Mouse (Mus musculus) limb, embryonic 13.5 days (tissue): ENCODE data around the gene Zfpm1. TPM values are rescaled to one million over a fixed set of nuclear protein-coding genes. Genes with fewer than 3 reads are reported as not detected.

Experiments used
- ATAC-seq: fragments of 200-750 bp; cut with Nextera tagmentation; 2 replicates; pipeline ENCODE4 v1.8.0; 2017; ENCODE audit warnings: low read depth, moderate number of reproducible peaks, moderate TSS enrichment; ENCODE audit not compliant: low FRiP score
- H3K27ac ChIP-seq: fragments of 300-500 bp; sonication (generic); 2 replicates; pipeline ENCODE4 v1.5.1; 2015; ENCODE audit warnings: inconsistent platforms, mild to moderate bottlenecking, moderate library complexity
- H3K27me3 ChIP-seq: fragments of 300-500 bp; sonication (generic); 2 replicates; pipeline ENCODE4 v1.6.1; 2015; ENCODE audit warnings: mild to moderate bottlenecking, inconsistent platforms
- H3K36me3 ChIP-seq: fragments of 300-500 bp; sonication (generic); 2 replicates; pipeline ENCODE4 v1.6.1; 2015; ENCODE audit warnings: inconsistent platforms, mild to moderate bottlenecking, moderate library complexity
- H3K4me1 ChIP-seq: fragments of 300-500 bp; sonication (generic); 2 replicates; pipeline ENCODE4 v1.6.1; 2015; ENCODE audit warnings: inconsistent platforms
- H3K4me2 ChIP-seq: fragments of 300-500 bp; sonication (generic); replicated peaks from 2 replicates; pipeline ENCODE4 v1.6.1; 2015; ENCODE audit warnings: inconsistent platforms, mild to moderate bottlenecking, moderate library complexity
- H3K4me3 ChIP-seq: fragments of 300-500 bp; sonication (generic); 2 replicates; pipeline ENCODE4 v1.5.1; 2015; ENCODE audit warnings: moderate library complexity, mild to moderate bottlenecking, inconsistent platforms
- H3K9ac ChIP-seq: fragments of 300-500 bp; sonication (generic); 2 replicates; pipeline ENCODE4 v1.6.1; 2015; ENCODE audit warnings: mild to moderate bottlenecking, inconsistent platforms
- H3K9me3 ChIP-seq: fragments of 300-500 bp; sonication (generic); 2 replicates; pipeline ENCODE4 v1.6.1; 2016; ENCODE audit warnings: inconsistent platforms
- WGBS: fragments of 180-500 bp; shearing (Covaris S2); methylation state at CpG from one replicate; pipeline ENCODE4 v1.1.7; 2015; 5-methylcytosine and 5-hydroxymethylcytosine counted together
- polyA plus RNA-seq: library from polyadenylated mRNA; unstranded; fragments of >200 nt; fragmentation: Nextera tagmentation; extraction: Ambion mirVana; gene quantifications from 2 replicates; pipeline ENCODE4 v1.2.1, GENCODE M21; 2015

Zfpm1 gene
- polyA plus RNA-seq, 1 experiment from 2014 or later: 0.80 TPM

DNA sequence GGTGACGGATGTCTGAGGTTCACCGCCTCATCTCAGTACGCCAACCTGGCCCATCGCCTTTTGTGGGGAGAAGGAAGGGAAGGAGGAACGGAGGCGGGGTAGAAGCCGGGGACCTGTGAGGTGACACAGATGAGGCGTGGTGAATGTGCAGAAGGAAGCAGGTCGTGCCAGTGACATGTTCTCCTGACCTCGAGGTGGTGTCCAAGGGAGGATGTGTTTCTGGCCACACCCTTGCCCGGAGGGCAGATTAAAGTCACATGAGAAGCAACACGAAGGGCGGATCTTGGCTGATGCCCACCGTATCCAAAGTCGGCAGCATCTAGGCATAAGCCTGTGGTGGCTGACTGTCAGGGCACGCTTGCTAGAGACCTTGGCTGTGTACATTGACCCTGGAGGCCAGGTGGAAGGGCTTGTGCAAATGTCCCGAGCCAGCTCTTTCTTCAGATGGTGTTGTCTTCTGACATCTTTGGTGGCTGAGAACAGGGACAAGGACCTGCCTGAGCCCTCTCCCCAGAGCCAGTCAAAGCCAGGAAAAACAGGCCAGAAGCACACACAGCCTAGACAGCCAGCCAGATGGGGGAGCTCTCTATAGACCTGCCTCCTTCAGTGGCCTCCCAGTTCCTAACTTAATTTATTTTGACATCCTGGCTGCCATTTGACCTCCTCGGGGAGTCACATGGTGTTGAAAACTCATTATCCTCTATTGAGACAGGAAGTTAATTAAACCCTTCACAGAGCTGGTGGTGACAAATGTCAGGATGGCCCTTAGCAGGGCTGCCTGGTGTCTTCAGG is 4.5 kb upstream of the Zfpm1 start:
- no peak overlapping the region for H3K4me2 ChIP-seq
- 72% methylated on average over 18 of the region's 18 CpGs for WGBS
- no peak overlapping the region for H3K9ac ChIP-seq
- H3K4me3 ChIP-seq: no peak overlapping the region
- no peak overlapping the region for H3K27ac ChIP-seq
- peaks cover under 1% of the 10 kb centered on the region for H3K27me3 ChIP-seq
- peaks cover 24% of the 10 kb centered on the region for H3K4me1 ChIP-seq
- ATAC-seq: no peak
- no peaks in the 10 kb centered on the region for H3K9me3 ChIP-seq
- no peaks in the 10 kb centered on the region for H3K36me3 ChIP-seq

DNA sequence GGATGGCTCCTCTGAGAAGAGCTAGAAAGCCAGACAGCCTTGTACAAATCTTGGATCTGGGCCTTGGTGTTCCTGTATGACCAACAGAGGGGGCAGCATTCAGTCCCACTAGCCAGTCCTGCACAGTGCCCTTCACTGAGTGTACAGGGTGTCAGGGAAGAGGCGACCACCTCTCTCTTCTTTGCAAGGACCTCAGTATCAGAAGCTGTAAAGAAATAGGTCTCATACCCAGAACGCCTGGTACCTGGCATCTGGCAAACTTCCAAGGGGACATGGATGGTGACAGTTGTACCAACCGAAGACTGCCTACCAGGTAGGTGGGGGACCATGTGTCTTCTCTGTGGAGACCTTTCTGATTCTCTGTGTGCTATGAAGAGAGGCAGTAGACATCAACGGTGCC is 1.8 kb upstream of the Zfpm1 start:
- no peak overlapping the region for H3K4me3 ChIP-seq
- H3K27ac ChIP-seq: 0 out of 2 replicates have a peak overlapping the region, but pooled peaks have one; percentile 49
- no peak overlapping the region for H3K4me2 ChIP-seq
- H3K4me1 ChIP-seq: peaks cover 39% of the 10 kb centered on the region
- peaks cover 28% of the 10 kb centered on the region for H3K27me3 ChIP-seq
- no peak for ATAC-seq
- no peaks in the 10 kb centered on the region for H3K36me3 ChIP-seq
- 66% methylated on average over 4 of the region's 4 CpGs for WGBS
- H3K9ac ChIP-seq: no peak overlapping the region
- H3K9me3 ChIP-seq: no peaks in the 10 kb centered on the region

DNA sequence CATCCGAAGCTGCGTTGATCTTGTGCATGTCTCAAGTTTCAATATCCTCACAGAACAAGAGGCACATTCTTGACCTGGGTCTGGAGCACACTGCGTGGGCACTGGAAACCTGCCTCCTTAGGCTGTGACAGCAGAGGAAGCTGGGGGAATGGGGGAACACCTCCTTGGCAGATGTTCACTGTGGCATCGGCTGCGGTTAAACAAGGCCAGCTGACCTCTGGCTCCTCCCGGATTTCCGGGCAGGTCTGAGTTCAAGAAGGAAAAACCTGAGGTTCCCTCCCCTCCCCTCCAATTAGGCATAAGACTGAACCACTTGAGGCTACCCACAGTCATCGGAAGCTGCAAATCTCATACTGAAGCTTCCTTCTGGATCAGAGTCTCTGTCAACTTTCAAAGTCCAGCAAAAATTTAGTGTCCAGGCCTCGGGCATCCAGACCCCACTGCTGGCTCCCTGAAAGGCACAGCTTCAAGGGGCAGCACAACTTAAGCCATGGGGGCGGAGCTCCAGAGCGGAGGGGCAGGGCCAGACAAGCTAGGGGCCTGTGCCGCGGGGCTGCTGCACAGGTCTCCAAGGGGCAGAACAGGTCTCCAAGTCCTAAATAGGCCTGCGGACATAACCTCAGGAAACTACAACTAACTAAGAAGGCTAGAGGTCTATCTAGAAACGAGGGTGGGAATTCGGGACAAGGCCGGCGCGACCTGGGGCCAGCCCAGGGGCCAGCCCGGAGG is 1.2 kb upstream of the Zfpm1 start:
- H3K4me1 ChIP-seq: peaks cover 40% of the 10 kb centered on the region
- H3K27ac ChIP-seq: peak overlapping the region; percentile 49
- H3K27me3 ChIP-seq: peaks cover 34% of the 10 kb centered on the region
- H3K4me2 ChIP-seq: peak overlapping the region; percentile 100
- H3K9me3 ChIP-seq: no peaks in the 10 kb centered on the region
- 9% methylated on average over 20 of the region's 20 CpGs for WGBS
- peak overlapping the region; percentile 43; the same call in 1 of the 2 replicates for H3K9ac ChIP-seq
- ATAC-seq: peak; percentile 7
- H3K36me3 ChIP-seq: no peaks in the 10 kb centered on the region
- H3K4me3 ChIP-seq: peak overlapping the region; percentile 71

DNA sequence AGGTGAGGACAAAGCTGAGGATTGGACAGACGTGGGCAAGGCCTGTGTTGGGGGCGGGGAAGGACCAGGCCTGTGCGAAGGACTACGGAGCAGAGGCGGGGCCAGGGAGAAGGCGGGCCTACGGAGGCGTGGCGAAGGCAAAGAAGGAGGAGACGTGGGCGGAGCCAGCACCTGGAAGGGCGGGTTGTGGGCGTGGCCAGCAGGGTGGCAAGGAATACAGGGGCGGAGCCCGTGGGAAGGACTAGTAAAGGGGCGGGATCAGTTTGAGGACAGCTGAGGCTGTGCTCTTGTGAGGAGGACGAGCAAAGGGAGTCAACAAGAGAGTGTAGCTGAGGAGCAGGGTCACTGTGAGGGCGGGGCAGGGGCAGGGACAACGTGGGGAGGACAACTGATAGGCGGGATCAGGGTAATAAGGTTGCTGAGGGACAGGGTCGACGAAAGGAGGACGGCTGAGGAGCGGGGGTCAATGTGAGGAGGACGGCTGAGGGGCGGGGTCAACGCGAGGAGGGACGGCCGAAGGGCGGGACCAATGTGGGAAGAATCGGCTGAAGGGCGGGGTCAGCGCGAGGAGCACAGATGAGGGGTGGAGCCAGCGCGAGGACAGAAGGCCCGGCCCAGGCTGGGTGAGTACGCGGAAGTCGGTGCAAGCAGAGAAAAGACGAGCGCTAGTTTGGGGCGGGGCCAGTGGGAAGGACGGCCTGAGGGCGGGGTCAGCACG is 465 bp upstream of the Zfpm1 start:
- H3K9ac ChIP-seq: 0 out of 2 replicates have a peak overlapping the region, but pooled peaks have one; percentile 43
- peak overlapping the region; percentile 49 for H3K27ac ChIP-seq

DNA sequence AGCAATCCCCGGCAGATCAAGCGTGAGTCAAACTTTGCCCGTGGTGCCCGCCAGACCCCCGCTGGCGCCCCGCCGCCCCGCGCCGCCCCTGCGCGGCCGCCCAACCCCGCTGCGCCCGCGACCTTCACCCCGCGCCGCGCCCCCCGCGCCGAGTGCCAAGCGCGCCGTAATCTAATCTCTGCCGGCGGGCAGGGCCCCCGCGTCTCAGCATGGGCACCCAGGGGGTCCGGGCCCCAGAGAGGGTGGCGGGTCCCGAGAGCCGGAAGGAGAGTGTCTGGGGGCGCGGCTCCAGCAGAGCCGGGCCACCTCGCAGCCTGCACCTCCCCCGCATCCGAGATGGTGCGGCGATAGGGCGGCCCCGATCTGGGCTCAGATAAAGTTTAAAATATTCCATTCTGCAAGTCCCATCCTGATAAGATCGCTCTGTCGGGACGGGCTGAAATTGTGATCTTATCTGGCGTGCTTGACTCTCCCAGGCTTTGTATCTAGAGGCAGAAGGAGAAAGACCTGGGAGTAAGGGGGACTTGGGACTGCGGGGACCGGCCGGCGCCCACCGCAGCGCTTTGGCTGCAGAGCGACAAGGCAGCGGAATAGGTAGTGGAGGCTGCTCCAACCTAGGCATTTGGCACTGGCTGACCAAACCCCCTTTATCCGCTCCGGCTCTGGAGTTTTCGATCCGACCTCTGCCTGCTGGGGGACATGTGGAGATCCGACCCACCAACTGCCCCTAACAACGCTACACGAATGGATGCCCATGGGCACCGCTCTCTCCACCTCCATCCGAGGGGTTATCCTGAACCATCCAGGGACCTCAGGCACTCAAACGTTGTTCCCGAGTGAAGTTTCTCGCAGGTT is 787 bp downstream of the Zfpm1 start:
- peak overlapping the region; percentile 75 for H3K9ac ChIP-seq
- WGBS: under 1% methylated on average over 67 of the region's 70 CpGs
- H3K4me3 ChIP-seq: peak overlapping the region; percentile 71
- peaks cover 40% of the 10 kb centered on the region for H3K4me1 ChIP-seq
- H3K9me3 ChIP-seq: no peaks in the 10 kb centered on the region
- no peak for ATAC-seq
- H3K36me3 ChIP-seq: no peaks in the 10 kb centered on the region
- H3K27me3 ChIP-seq: peaks cover 48% of the 10 kb centered on the region
- peak overlapping the region; percentile 100 for H3K4me2 ChIP-seq
- no peak overlapping the region for H3K27ac ChIP-seq

More for the DNA sequence above, 465 bp upstream of the Zfpm1 start:
- Histone ChIP-seq H3K36me3 (no peaks in the 10 kb centered on the region), H3K27me3 (peaks cover 41% of the 10 kb centered on the region), H3K4me1 (peaks cover 40% of the 10 kb centered on the region), H3K4me3 (peak overlapping the region; percentile 71), H3K4me2 (peak overlapping the region; percentile 100), H3K9me3 (no peaks in the 10 kb centered on the region)
- ATAC-seq: peak; percentile 92
- WGBS: under 1% methylated on average over 45 of the region's 47 CpGs

DNA sequence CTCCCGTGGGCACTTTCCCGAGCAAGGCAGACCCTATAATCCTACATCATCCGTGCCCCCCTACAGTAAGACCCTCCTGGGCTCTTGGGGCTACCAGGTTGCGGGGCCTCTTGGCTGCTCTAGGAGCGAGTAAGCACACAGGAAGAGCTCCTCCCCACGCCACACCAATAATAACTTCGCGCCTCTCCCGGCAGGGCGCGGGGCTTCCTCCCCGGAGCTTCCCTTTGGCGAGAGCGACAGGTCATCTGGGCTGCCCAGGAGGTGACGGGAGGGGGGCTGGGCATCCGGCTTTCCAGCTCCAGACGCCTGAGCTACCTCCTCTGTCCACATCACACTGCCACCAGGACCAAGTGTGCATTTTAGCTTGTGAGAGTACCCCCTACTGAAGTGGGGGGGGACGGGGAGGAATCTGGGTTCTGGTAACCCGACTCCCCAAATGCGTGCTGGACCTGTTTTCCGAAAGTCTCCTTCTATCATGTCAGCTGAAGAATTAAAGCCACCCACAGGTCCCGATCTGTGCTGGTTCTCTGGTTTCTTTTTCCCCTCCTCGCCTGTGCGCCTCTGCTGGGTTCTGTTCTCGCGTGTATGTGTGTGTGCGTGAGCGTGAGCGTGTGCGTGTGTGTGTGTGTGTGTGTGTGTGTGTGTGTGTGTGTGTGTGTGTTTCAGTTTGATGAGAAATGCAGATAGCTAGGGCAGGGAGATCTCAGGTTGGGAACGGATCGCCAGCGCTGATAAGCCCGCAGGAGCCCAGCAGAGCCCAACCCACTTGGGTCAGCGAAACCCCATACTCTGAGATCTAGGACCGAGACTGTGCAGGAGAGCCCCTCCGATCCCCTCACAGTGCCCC is 1.6 kb downstream of the Zfpm1 start:
- H3K36me3 ChIP-seq: no peaks in the 10 kb centered on the region
- peak overlapping the region; percentile 71 for H3K4me3 ChIP-seq
- peak overlapping the region; percentile 75 for H3K9ac ChIP-seq
- peak overlapping the region; percentile 100 for H3K4me2 ChIP-seq
- H3K27ac ChIP-seq: no peak overlapping the region
- H3K27me3 ChIP-seq: peaks cover 48% of the 10 kb centered on the region
- no peak for ATAC-seq
- WGBS: under 1% methylated on average over 36 of the region's 37 CpGs
- peaks cover 40% of the 10 kb centered on the region for H3K4me1 ChIP-seq
- H3K9me3 ChIP-seq: no peaks in the 10 kb centered on the region

DNA sequence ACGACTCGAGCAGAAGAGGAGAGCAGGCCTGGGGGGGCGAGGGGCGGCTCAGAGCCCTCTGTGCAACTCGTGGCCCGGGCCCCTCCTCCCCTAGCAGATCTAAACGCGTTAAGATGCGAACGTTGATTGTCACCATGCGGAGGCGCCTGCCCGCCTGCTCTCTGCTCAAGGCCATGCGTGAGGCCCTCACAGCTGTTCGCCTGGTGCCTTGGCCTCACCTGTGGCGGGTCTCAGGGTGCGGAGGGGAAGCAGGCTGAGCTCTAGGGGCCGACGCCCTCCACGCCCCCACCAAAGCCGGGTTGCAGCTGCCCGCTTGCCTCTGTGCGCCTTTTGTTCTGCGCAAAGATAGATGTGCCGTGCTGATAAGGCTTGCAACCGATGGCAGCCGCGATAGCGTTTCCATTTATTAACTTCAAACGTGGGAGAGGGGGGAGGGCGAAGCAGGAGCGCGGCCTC is 2.3 kb downstream of the Zfpm1 start:
- H3K36me3 ChIP-seq: no peaks in the 10 kb centered on the region
- H3K4me1 ChIP-seq: peaks cover 40% of the 10 kb centered on the region
- H3K4me3 ChIP-seq: peak overlapping the region; percentile 71
- H3K9me3 ChIP-seq: no peaks in the 10 kb centered on the region
- H3K4me2 ChIP-seq: peak overlapping the region; percentile 100
- ATAC-seq: no peak
- under 1% methylated on average over 33 of the region's 33 CpGs for WGBS
- H3K27ac ChIP-seq: no peak overlapping the region; the same call in 1 of the 2 replicates
- H3K9ac ChIP-seq: peak overlapping the region; percentile 75
- H3K27me3 ChIP-seq: peaks cover 49% of the 10 kb centered on the region

DNA sequence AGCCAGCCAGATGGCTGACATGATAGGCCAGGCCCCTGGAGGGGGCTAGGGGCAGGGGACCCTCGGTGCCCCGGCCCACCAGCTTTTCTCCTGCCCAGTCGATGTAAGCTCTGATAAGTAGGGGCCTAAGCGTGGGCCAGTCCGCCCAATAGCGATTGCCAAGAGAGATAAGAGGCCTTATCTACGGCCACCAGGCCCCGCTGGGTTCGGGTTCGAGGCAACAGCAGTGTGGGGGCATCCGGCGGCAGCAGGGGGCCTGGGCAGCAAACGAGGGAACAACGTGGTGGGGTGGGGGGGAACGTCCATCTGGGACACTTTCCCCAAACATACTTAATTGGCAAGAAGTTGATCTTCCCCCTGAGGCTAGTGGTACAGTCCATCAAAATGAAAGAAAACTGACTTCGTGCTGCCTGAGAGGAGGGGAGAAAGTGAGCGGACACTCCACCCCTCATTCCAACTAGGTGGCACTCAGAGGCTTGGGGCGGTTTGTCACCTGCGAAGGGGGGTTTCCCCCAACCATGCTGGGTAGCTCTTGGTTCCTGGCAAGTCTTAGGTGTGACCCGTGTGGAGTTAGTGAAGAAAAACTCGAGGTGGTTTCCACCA is 2.8 kb downstream of the Zfpm1 start:
- WGBS: 4% methylated on average over 21 of the region's 21 CpGs
- Histone ChIP-seq H3K27me3 (peaks cover 53% of the 10 kb centered on the region), H3K9me3 (no peaks in the 10 kb centered on the region), H3K27ac (no peak overlapping the region; the same call in 1 of the 2 replicates), H3K9ac (peak overlapping the region; percentile 75), H3K4me3 (peak overlapping the region; percentile 71), H3K4me1 (peaks cover 40% of the 10 kb centered on the region), H3K36me3 (no peaks in the 10 kb centered on the region), H3K4me2 (peak overlapping the region; percentile 100)
- no peak for ATAC-seq

DNA sequence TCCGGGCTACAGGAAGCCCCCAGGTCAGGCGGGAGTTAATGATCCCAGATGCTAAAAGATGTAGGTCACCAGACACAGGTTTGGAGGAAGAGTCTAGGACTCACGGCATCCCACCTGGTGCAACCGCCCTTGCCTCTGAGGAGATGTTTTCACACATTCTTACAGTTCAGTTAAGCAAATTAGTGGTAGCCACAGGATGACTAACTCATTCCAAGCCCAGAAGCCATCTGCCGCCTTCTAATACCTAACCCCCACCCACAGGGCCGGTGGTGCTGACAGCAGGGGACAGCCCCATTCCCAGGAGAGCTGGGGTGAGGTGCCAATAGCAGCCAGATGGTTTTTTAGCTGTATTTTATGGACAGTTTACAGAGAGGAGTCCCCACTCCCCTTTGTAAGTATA is 3.8 kb downstream of the Zfpm1 start:
- Histone ChIP-seq H3K4me3 (no peak overlapping the region), H3K4me2 (no peak overlapping the region), H3K27ac (no peak overlapping the region), H3K9ac (no peak overlapping the region), H3K36me3 (no peaks in the 10 kb centered on the region), H3K27me3 (peaks cover 53% of the 10 kb centered on the region), H3K9me3 (no peaks in the 10 kb centered on the region), H3K4me1 (peaks cover 33% of the 10 kb centered on the region)
- no peak for ATAC-seq
- 56% methylated on average over 6 of the region's 6 CpGs for WGBS

DNA sequence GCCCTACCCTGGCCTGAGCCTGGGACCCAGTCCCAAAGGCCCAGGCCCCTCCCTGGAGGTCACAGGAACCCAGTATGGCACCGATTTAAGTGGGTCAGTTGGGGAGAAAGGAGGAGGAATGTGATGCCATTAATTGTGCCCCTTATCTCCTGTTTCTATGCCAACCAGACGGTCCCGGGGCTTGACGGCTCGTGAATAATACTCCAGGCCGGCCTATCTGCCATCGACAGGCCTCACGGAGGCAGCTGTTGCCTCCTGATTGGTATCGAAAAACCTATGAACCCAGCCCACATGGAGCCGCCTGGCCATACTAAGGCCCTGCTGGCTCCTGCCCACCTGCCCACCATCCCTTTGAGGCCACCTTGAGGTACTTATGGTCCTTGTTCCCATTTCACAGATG is 5.0 kb downstream of the Zfpm1 start:
- H3K4me2 ChIP-seq: no peak overlapping the region
- H3K4me1 ChIP-seq: peaks cover 29% of the 10 kb centered on the region
- peaks cover 53% of the 10 kb centered on the region for H3K27me3 ChIP-seq
- no peak overlapping the region for H3K9ac ChIP-seq
- no peak overlapping the region for H3K27ac ChIP-seq
- H3K36me3 ChIP-seq: no peaks in the 10 kb centered on the region
- H3K4me3 ChIP-seq: no peak overlapping the region
- WGBS: 76% methylated on average over 10 of the region's 10 CpGs
- H3K9me3 ChIP-seq: no peaks in the 10 kb centered on the region
- ATAC-seq: no peak
